In genomic region chr4:143383646-143384045, GRCm38 (mm10) we compare ENCODE assay signal across 14 mouse cellular contexts. TPM values are rescaled to one million over a fixed set of nuclear protein-coding genes. Genes with fewer than 3 reads are reported as not detected.
A peak's percentile ranks its signal among the peaks of the same experiment; 100 is the strongest.
DNase-seq lines count a peak whose midpoint lies in the region; ATAC-seq and TF ChIP-seq lines count a peak whose summit lies in the region.
"Had no signal": no experiment of that assay in that cellular context is flagged by ENCODE, and none has a peak within 500 bp of the region (broad histone marks: within the 10 kb centered on the region; RNA-seq: fewer than 3 reads in every experiment).

No protein-coding gene starts in this region.

- H3K9me3 ChIP-seq in heart, postnatal 0 days (replicated peaks; ENCODE audit: control insufficient read depth, low read length) = no peaks in the 10 kb centered on the region
- no peaks in the 10 kb centered on the region for H3K9me3 ChIP-seq in lung, postnatal 0 days (ENCODE audit: low read length)
- H3K9me3 ChIP-seq: neural tube, embryonic 12.5 days had no signal

- no peak for ATAC-seq in heart, postnatal 0 days (ENCODE audit: insufficient read depth, low read depth)
- ATAC-seq in lung, postnatal 0 days = no peak
- ATAC-seq in Patski = no peak
- 0 out of 2 replicates have a peak, but pooled peaks have one; percentile 38 for ATAC-seq in granulocyte monocyte progenitor cell, adult 5-6 weeks (replicated peaks; ENCODE audit: poor library complexity, severe bottlenecking)

- TF ChIP-seq EP300 in heart, postnatal 0 days (IDR thresholded peaks at IDR 0.05; ENCODE audit: low read depth) = no peak
- TF ChIP-seq EP300 in lung, postnatal 0 days (IDR thresholded peaks at IDR 0.05) = no peak

- H3K27me3 ChIP-seq in heart, postnatal 0 days (ENCODE audit: control insufficient read depth, insufficient read depth, low read length) = peaks cover 17% of the 10 kb centered on the region; the same call in 1 of the 2 replicates
- no peaks in the 10 kb centered on the region for H3K27me3 ChIP-seq in lung, postnatal 0 days (replicated peaks; ENCODE audit: insufficient read depth, low read length)
- H3K27me3 ChIP-seq in Patski = no peaks in the 10 kb centered on the region
- H3K27me3 ChIP-seq: neural tube, embryonic 12.5 days had no signal

- no peak overlapping the region for H3K4me3 ChIP-seq in heart, postnatal 0 days (ENCODE audit: low read depth, low read length)
- H3K4me3 ChIP-seq in lung, postnatal 0 days (ENCODE audit: low read depth, low read length) = no peak overlapping the region
- H3K4me3 ChIP-seq: neural tube, embryonic 12.5 days had no signal

- no peak overlapping the region for H3K9ac ChIP-seq in heart, postnatal 0 days (replicated peaks; ENCODE audit: low read depth, low read length)
- H3K9ac ChIP-seq in lung, postnatal 0 days (replicated peaks; ENCODE audit: low read depth) = no peak overlapping the region
- H3K9ac ChIP-seq: neural tube, embryonic 12.5 days had no signal

- POLR2A ChIA-PET in Patski (lab: Charles Lee) = no interaction called here

- DNase-seq in heart, postnatal 0 days (ENCODE audit: low spot score) = no peak
- DNase-seq in heart, postnatal 14 days = no peak
- no peak for DNase-seq in lung, postnatal 0 days (ENCODE audit: low spot score)
- DNase-seq in lung, adult 18-20 months = no peak
- no peak for DNase-seq in Patski (ENCODE audit: low read depth, low spot score)
- no peak for DNase-seq in frontal cortex, postnatal 36 days (ENCODE audit: low spot score in 2 of 2)
- DNase-seq in kidney, postnatal 10 days = no peak
- DNase-seq: thymus, postnatal 25 days had no signal

- intact Hi-C loops in heart, postnatal 14 days (cut with DNase I) = loop anchor here (5.0 kb wide), 1 partner anchor 121 kb away; no protein-coding TSS in a partner anchor

- H3K27ac ChIP-seq in heart, postnatal 0 days (ENCODE audit: low read depth) = no peak overlapping the region
- no peak overlapping the region for H3K27ac ChIP-seq in lung, postnatal 0 days (ENCODE audit: low read length)
- H3K27ac ChIP-seq: neural tube, embryonic 12.5 days had no signal

- no peaks in the 10 kb centered on the region for H3K36me3 ChIP-seq in heart, postnatal 0 days (replicated peaks; ENCODE audit: control insufficient read depth, insufficient read depth, low read length)
- no peaks in the 10 kb centered on the region for H3K36me3 ChIP-seq in lung, postnatal 0 days (ENCODE audit: insufficient read depth, low read length)
- H3K36me3 ChIP-seq: neural tube, embryonic 12.5 days had no signal

- WGBS in heart, postnatal 0 days = 37% methylated on average over 4 of the region's 4 CpGs
- 36% methylated on average over 4 of the region's 4 CpGs for WGBS in lung, postnatal 0 days

- H3K4me2 ChIP-seq in heart, postnatal 0 days (ENCODE audit: low read depth, low read length) = no peak overlapping the region
- H3K4me2 ChIP-seq in lung, postnatal 0 days (replicated peaks; ENCODE audit: low read depth, low read length) = no peak overlapping the region
- H3K4me2 ChIP-seq: neural tube, embryonic 12.5 days had no signal

- H3K4me1 ChIP-seq in heart, postnatal 0 days (ENCODE audit: control insufficient read depth, insufficient read depth) = no peaks in the 10 kb centered on the region
- no peaks in the 10 kb centered on the region for H3K4me1 ChIP-seq in lung, postnatal 0 days (ENCODE audit: insufficient read depth, low read depth, low read length)

- in situ Hi-C loops in Patski (cut with MboI; ENCODE audit: low pct_unique_long_range_greater_than_20kb) = no loop called here

- peak; percentile 25 for TF ChIP-seq CTCF in heart, postnatal 0 days (IDR thresholded peaks at IDR 0.05; ENCODE audit: low read depth)
- peak; percentile 52 for TF ChIP-seq CTCF in lung, postnatal 0 days (IDR thresholded peaks at IDR 0.05)
- TF ChIP-seq CTCF in Patski (IDR thresholded peaks at IDR 0.05) = peak; percentile 42

- CTCF ChIA-PET in Patski (lab: Charles Lee) = no interaction called here

RNA-seq across cellular contexts. Expression of gene Pramel1, which starts 10.6 kb away (rescaled TPM):
- not detected in 2 replicates for total RNA-seq in heart, postnatal 0 days (2014; rRNA removed; ENCODE audit: low replicate concordance)
- not detected in 2 replicates for polyA plus RNA-seq in heart, postnatal 0 days (2015; fragmentation: Nextera tagmentation; extraction: Ambion mirVana)
- not detected for total RNA-seq in heart, postnatal 14 days (2021)
- not detected in 2 replicates for polyA plus RNA-seq in lung, postnatal 0 days (2015; fragmentation: Nextera tagmentation; extraction: Ambion mirVana)
- not detected for polyA plus RNA-seq in Patski (2021)
- total RNA-seq in granulocyte monocyte progenitor cell, adult 5-6 weeks (2014; fragmentation: Nextera tagmentation) = not detected in 2 replicates
- not detected in 2 replicates for total RNA-seq in granulocyte monocyte progenitor cell, adult 5-6 weeks (2017)
- total RNA-seq: left cerebral cortex, postnatal 10 days; MEL had no signal
- polyA plus RNA-seq: heart, embryonic 16.5 days; kidney, embryonic 14.5 days; neural tube, embryonic 12.5 days had no signal

RNA-seq across cellular contexts. Expression of gene Pramef8, which starts 28.6 kb away (rescaled TPM):
- 21.5 and 24.7 TPM in 2 replicates for total RNA-seq in heart, postnatal 0 days (2014; rRNA removed; ENCODE audit: low replicate concordance)
- 8.3 and 9.2 TPM in 2 replicates for polyA plus RNA-seq in heart, postnatal 0 days (2015; fragmentation: Nextera tagmentation; extraction: Ambion mirVana)
- 10 to 100 TPM in 1 of 2 experiments, 1 to 10 TPM in 1; 9.6 to 10.6 TPM for total RNA-seq in heart, postnatal 14 days (2021)
- 9.2 and 10.2 TPM in 2 replicates for polyA plus RNA-seq in lung, postnatal 0 days (2015; fragmentation: Nextera tagmentation; extraction: Ambion mirVana)
- polyA plus RNA-seq in Patski (2021) = 17.4 TPM
- total RNA-seq in granulocyte monocyte progenitor cell, adult 5-6 weeks (2014; fragmentation: Nextera tagmentation) = 13.9 and 15.5 TPM in 2 replicates
- total RNA-seq in granulocyte monocyte progenitor cell, adult 5-6 weeks (2017) = 8.5 and 10.4 TPM in 2 replicates
- total RNA-seq: MEL had no signal

RNA-seq across cellular contexts. Expression of gene Lrrc38, which starts 34.1 kb away (rescaled TPM):
- not detected in 2 replicates for total RNA-seq in heart, postnatal 0 days (2014; rRNA removed; ENCODE audit: low replicate concordance)
- polyA plus RNA-seq in heart, postnatal 0 days (2015; fragmentation: Nextera tagmentation; extraction: Ambion mirVana) = 0.23 and 0.32 TPM in 2 replicates
- under 1 TPM; 0.12 to 0.24 TPM for total RNA-seq in heart, postnatal 14 days (2021)
- polyA plus RNA-seq in lung, postnatal 0 days (2015; fragmentation: Nextera tagmentation; extraction: Ambion mirVana) = not detected in 2 replicates
- polyA plus RNA-seq in Patski (2021) = not detected
- not detected in 2 replicates for total RNA-seq in granulocyte monocyte progenitor cell, adult 5-6 weeks (2014; fragmentation: Nextera tagmentation)
- not detected in 2 replicates for total RNA-seq in granulocyte monocyte progenitor cell, adult 5-6 weeks (2017)
- total RNA-seq: MEL had no signal
- polyA plus RNA-seq: kidney, embryonic 14.5 days had no signal
